ENCODE assay signal across 8 mouse cellular contexts in genomic region chr1:153742374-153743155, GRCm38 (mm10). TPM values are rescaled to one million over a fixed set of nuclear protein-coding genes. Genes with fewer than 3 reads are reported as not detected.
DNase-seq lines count a peak whose midpoint lies in the region; ATAC-seq lines count a peak whose summit lies in the region.

No protein-coding gene starts in this region.

- peaks cover 5% of the 10 kb centered on the region; the same call in 1 of the 2 replicates for H3K36me3 ChIP-seq in embryonic facial prominence, embryonic 14.5 days (ENCODE audit: control insufficient read depth, insufficient read depth, low read length)
- peaks cover 29% of the 10 kb centered on the region for H3K36me3 ChIP-seq in midbrain, embryonic 10.5 days

- H3K27ac ChIP-seq in embryonic facial prominence, embryonic 14.5 days (replicated peaks; ENCODE audit: low read depth, low read length), result no peak overlapping the region
- no peak overlapping the region; the same call in 1 of the 2 replicates for H3K27ac ChIP-seq in midbrain, embryonic 10.5 days (replicated peaks)

- H3K9ac ChIP-seq in embryonic facial prominence, embryonic 14.5 days (ENCODE audit: low read depth, low read length), result no peak overlapping the region

- H3K4me1 ChIP-seq in embryonic facial prominence, embryonic 14.5 days (ENCODE audit: control insufficient read depth, insufficient read depth, low read length), result peaks cover 5% of the 10 kb centered on the region
- peaks cover 66% of the 10 kb centered on the region for H3K4me1 ChIP-seq in midbrain, embryonic 10.5 days

- ATAC-seq in embryonic facial prominence, embryonic 14.5 days (ENCODE audit: low read depth), result no peak

- DNase-seq in heart, adult 11 months, result peak; percentile 94
- no peak for DNase-seq in heart, postnatal 25 days (ENCODE audit: low spot score)
- DNase-seq in adrenal gland, postnatal 36 days, result peak; percentile 78 to 84
- peak; percentile 76 for DNase-seq in embryonic facial prominence, embryonic 14.5 days (ENCODE audit: low spot score)
- DNase-seq in heart, postnatal 36 days, result peak; percentile 76 to 85
- peak; percentile 79 to 92 for DNase-seq in layer of hippocampus, postnatal 25 days (ENCODE audit: extremely low spot score in 1 of 2, low spot score in 1 of 2)
- DNase-seq in midbrain, embryonic 10.5 days (ENCODE audit: low spot score), result peak; percentile 61
- DNase-seq in spleen, adult 12 weeks (ENCODE audit: low spot score), result peak; percentile 36

- peak overlapping the region; percentile 72; the same call in 1 of the 2 replicates for H3K4me2 ChIP-seq in embryonic facial prominence, embryonic 14.5 days (ENCODE audit: low read depth, low read length)

- no peaks in the 10 kb centered on the region for H3K9me3 ChIP-seq in embryonic facial prominence, embryonic 14.5 days (ENCODE audit: control insufficient read depth, low read length)
- no peaks in the 10 kb centered on the region for H3K9me3 ChIP-seq in midbrain, embryonic 10.5 days (replicated peaks)

- intact Hi-C loops in heart, postnatal 25 days (cut with DNase I), result loop anchor here (1.0 to 5.0 kb wide), 2 partner anchors 100 to 185 kb away; no protein-coding TSS in a partner anchor
- intact Hi-C loops in heart, postnatal 36 days (cut with DNase I), result loop anchor here (1.0 to 5.0 kb wide), 3 partner anchors 65 to 185 kb away; no protein-coding TSS in a partner anchor

- 45% methylated on average over 11 of the region's 11 CpGs for WGBS in embryonic facial prominence, embryonic 14.5 days
- WGBS in midbrain, embryonic 10.5 days, result 70% methylated on average over 11 of the region's 11 CpGs

- H3K27me3 ChIP-seq in embryonic facial prominence, embryonic 14.5 days (replicated peaks; ENCODE audit: control insufficient read depth, insufficient read depth, low read length), result peaks cover 6% of the 10 kb centered on the region; the same call in 1 of the 2 replicates
- peaks cover 48% of the 10 kb centered on the region for H3K27me3 ChIP-seq in midbrain, embryonic 10.5 days (ENCODE audit: low read depth, poor library complexity, severe bottlenecking)

- H3K4me3 ChIP-seq in embryonic facial prominence, embryonic 14.5 days (ENCODE audit: low read depth, low read length), result peak overlapping the region; percentile 44
- H3K4me3 ChIP-seq in midbrain, embryonic 10.5 days, result peak overlapping the region; percentile 66

RNA-seq across cellular contexts. Expression of gene Rgs16, which starts 2.4 kb away (rescaled TPM):
- total RNA-seq in heart, postnatal 25 days (2021), result 1 to 10 TPM; 1.4 to 2.4 TPM
- 1 to 10 TPM; 1.3 to 2.7 TPM for total RNA-seq in adrenal gland, postnatal 36 days (2021)
- polyA plus RNA-seq in embryonic facial prominence, embryonic 14.5 days (2014; fragmentation: Nextera tagmentation; extraction: Ambion mirVana), result 7.6 and 9.3 TPM in 2 replicates
- 1 to 10 TPM; 1.5 to 2.6 TPM for total RNA-seq in heart, postnatal 36 days (2021)
- 1 to 10 TPM; 4.9 to 5.9 TPM for total RNA-seq in layer of hippocampus, postnatal 25 days (2021)
- polyA plus RNA-seq in midbrain, embryonic 10.5 days (2016; fragmentation: Nextera tagmentation; extraction: Ambion mirVana), result 31.8 and 39.0 TPM in 2 replicates

RNA-seq across cellular contexts. Expression of gene Rnasel, which starts 6.7 kb away (rescaled TPM):
- total RNA-seq in heart, postnatal 25 days (2021), result 1 to 10 TPM; 5.8 to 6.1 TPM
- total RNA-seq in adrenal gland, postnatal 36 days (2021), result 10 to 100 TPM in 1 of 2 experiments, 1 to 10 TPM in 1; 7.6 to 16.8 TPM
- 12.6 and 13.1 TPM in 2 replicates for polyA plus RNA-seq in embryonic facial prominence, embryonic 14.5 days (2014; fragmentation: Nextera tagmentation; extraction: Ambion mirVana)
- 1 to 10 TPM; 4.8 to 6.5 TPM for total RNA-seq in heart, postnatal 36 days (2021)
- total RNA-seq in layer of hippocampus, postnatal 25 days (2021), result 1 to 10 TPM; 6.5 to 8.1 TPM
- polyA plus RNA-seq in midbrain, embryonic 10.5 days (2016; fragmentation: Nextera tagmentation; extraction: Ambion mirVana), result 10.1 and 20.3 TPM in 2 replicates
